Mouse (Mus musculus) myocyte (in vitro differentiated cells): ENCODE measurements at regions not wholly inside any gene's neighbourhood (a gene's known extent, or its start where the extent isn't known, plus 50 kb on each side); places are given as distances from the start of the nearest gene placed in this dataset.

Source experiments
- H3K27me3 ChIP-seq: one replicate; pipeline ENCODE4 v1.6.1; 2011; ENCODE audit not compliant: control insufficient read depth, insufficient read depth, insufficient read length
- H3K36me3 ChIP-seq: one replicate; pipeline ENCODE4 v1.6.1; 2011; ENCODE audit not compliant: control insufficient read depth, insufficient read depth
- H3K4me2 ChIP-seq: one replicate; pipeline ENCODE4 v1.6.1; 2011; ENCODE audit warnings: low read depth, control low read depth
- H3K4me3 ChIP-seq: one replicate; pipeline ENCODE4 v1.5.1; 2011; ENCODE audit warnings: mild to moderate bottlenecking, control low read depth, moderate library complexity
- H3K79me2 ChIP-seq: one replicate; pipeline ENCODE4 v1.6.1; 2011; ENCODE audit not compliant: control insufficient read depth, insufficient read depth
- H3ac ChIP-seq: one replicate; pipeline ENCODE4 v1.6.1; 2011; ENCODE audit not compliant: control insufficient read depth, insufficient read length
- CEBPB ChIP-seq: IDR thresholded peaks from 2 replicates; pipeline ENCODE4 v1.6.1; 2011; ENCODE audit warnings: mild to moderate bottlenecking, moderate library complexity; ENCODE audit not compliant: poor library complexity, insufficient read depth, severe bottlenecking
- E2F4 ChIP-seq: IDR thresholded peaks from one replicate; pipeline ENCODE4 v1.6.1; 2011; ENCODE audit warnings: mild to moderate bottlenecking, control low read depth, moderate library complexity; ENCODE audit not compliant: insufficient read depth
- MAX ChIP-seq: IDR thresholded peaks from one replicate; pipeline ENCODE4 v1.6.1; 2011; ENCODE audit warnings: low read depth, mild to moderate bottlenecking, control low read depth
- MYOD1 ChIP-seq, 3 experiments: IDR thresholded peaks; one replicate each; pipeline ENCODE4 v1.6.1; 2011; ENCODE audit warnings: control low read depth in 2 of 3, low read depth in 2 of 3, mild to moderate bottlenecking in 2 of 3, moderate library complexity in 1 of 3; ENCODE audit not compliant: insufficient read length in 2 of 3, control insufficient read depth in 1 of 3
- MYOG ChIP-seq, 3 experiments: IDR thresholded peaks; one replicate each; pipeline ENCODE4 v1.6.1; 2011; ENCODE audit warnings: control low read depth in 2 of 3, low read depth in 2 of 3, mild to moderate bottlenecking in 2 of 3; ENCODE audit not compliant: insufficient read length in 2 of 3, control insufficient read depth in 1 of 3, insufficient read depth in 1 of 3
- POLR2A ChIP-seq: IDR thresholded peaks from one replicate; pipeline ENCODE4 v1.6.1; 2011; ENCODE audit warnings: low read depth, mild to moderate bottlenecking, control low read depth, moderate library complexity; ENCODE audit not compliant: insufficient read length
- POLR2AphosphoS2 ChIP-seq: IDR thresholded peaks from one replicate; pipeline ENCODE4 v1.6.1; 2011; ENCODE audit warnings: low read depth, control low read depth; ENCODE audit not compliant: insufficient read length
- REST ChIP-seq: IDR thresholded peaks from one replicate; pipeline ENCODE4 v1.6.1; 2011; ENCODE audit warnings: mild to moderate bottlenecking, control low read depth, moderate library complexity; ENCODE audit not compliant: insufficient read depth, insufficient read length
- SRF ChIP-seq: IDR thresholded peaks from one replicate; pipeline ENCODE4 v1.6.1; 2011; ENCODE audit warnings: low read depth; ENCODE audit not compliant: control insufficient read depth, insufficient read length
- TCF12 ChIP-seq: IDR thresholded peaks from one replicate; pipeline ENCODE4 v1.6.1; 2011; ENCODE audit warnings: mild to moderate bottlenecking, control low read depth; ENCODE audit not compliant: poor library complexity, insufficient read depth, severe bottlenecking
- TCF3 ChIP-seq: IDR thresholded peaks from one replicate; pipeline ENCODE4 v1.6.1; 2011; ENCODE audit warnings: low read depth, control low read depth; ENCODE audit not compliant: insufficient read length
- USF1 ChIP-seq: IDR thresholded peaks from one replicate; pipeline ENCODE4 v1.6.1; 2011; ENCODE audit warnings: low read depth, mild to moderate bottlenecking, control low read depth, moderate library complexity

- no peaks in the 10 kb centered on the region for H3K79me2 ChIP-seq
- no peaks in the 10 kb centered on the region for H3K36me3 ChIP-seq
- TF ChIP-seq TCF12 (no peak), MAX (no peak), MYOG (IDR thresholded peaks at IDR 0.05; ENCODE audit: control insufficient read depth in 1 of 3, insufficient read depth in 1 of 3, insufficient read length in 2 of 3, low read depth in 2 of 3) (no peak), USF1 (no peak), SRF (no peak), MYOD1 (IDR thresholded peaks at IDR 0.05; ENCODE audit: control insufficient read depth in 1 of 3, insufficient read length in 2 of 3, low read depth in 2 of 3) (no peak), POLR2A (no peak), REST (no peak), E2F4 (no peak), POLR2AphosphoS2 (no peak), TCF3 (no peak), CEBPB (no peak)
- H3K4me2 ChIP-seq, result no peak overlapping the region
- H3K27me3 ChIP-seq, result no peaks in the 10 kb centered on the region
- H3ac ChIP-seq, result no peak overlapping the region
- no peak overlapping the region for H3K4me3 ChIP-seq
These were observed 60.3 kb upstream of the Smim23 start for GRCm38 (mm10) chr11:32884744-32885143.

GRCm38 (mm10) chr11:32883062-32883852, 58.9 kb upstream of the Smim23 start:
- Histone ChIP-seq H3K79me2 (no peaks in the 10 kb centered on the region), H3K4me2 (no peak overlapping the region)

GRCm38 (mm10) chr11:32878967-32879366, 54.6 kb upstream of the Smim23 start:
- Histone ChIP-seq H3K4me2 (no peak overlapping the region), H3K79me2 (no peaks in the 10 kb centered on the region), H3K4me3 (no peak overlapping the region), H3K27me3 (no peaks in the 10 kb centered on the region), H3K36me3 (no peaks in the 10 kb centered on the region), H3ac (no peak overlapping the region)
- TF ChIP-seq REST, result no peak
- TF ChIP-seq E2F4, result no peak
- no peak for TF ChIP-seq CEBPB
- TF ChIP-seq POLR2A, result no peak
- no peak for TF ChIP-seq USF1
- TF ChIP-seq SRF, result no peak
- no peak for TF ChIP-seq POLR2AphosphoS2
- no peak for TF ChIP-seq MAX
- TF ChIP-seq MYOD1 (IDR thresholded peaks at IDR 0.05; ENCODE audit: control insufficient read depth in 1 of 3, insufficient read length in 2 of 3, low read depth in 2 of 3), result no peak
- TF ChIP-seq TCF3, result no peak
- TF ChIP-seq TCF12, result no peak
- no peak for TF ChIP-seq MYOG (IDR thresholded peaks at IDR 0.05; ENCODE audit: control insufficient read depth in 1 of 3, insufficient read depth in 1 of 3, insufficient read length in 2 of 3, low read depth in 2 of 3)

More at GRCm38 (mm10) chr11:32883062-32883852, 58.9 kb upstream of the Smim23 start:
- H3K36me3 ChIP-seq, result no peaks in the 10 kb centered on the region
- no peak for TF ChIP-seq E2F4
- no peak for TF ChIP-seq POLR2AphosphoS2
- no peak for TF ChIP-seq POLR2A
- no peak for TF ChIP-seq MYOG (IDR thresholded peaks at IDR 0.05; ENCODE audit: control insufficient read depth in 1 of 3, insufficient read depth in 1 of 3, insufficient read length in 2 of 3, low read depth in 2 of 3)
- no peak for TF ChIP-seq USF1
- no peak for TF ChIP-seq TCF12
- no peak for TF ChIP-seq REST
- no peak for TF ChIP-seq CEBPB
- no peak for TF ChIP-seq MAX
- TF ChIP-seq TCF3, result no peak
- TF ChIP-seq SRF, result no peak
- TF ChIP-seq MYOD1 (IDR thresholded peaks at IDR 0.05; ENCODE audit: control insufficient read depth in 1 of 3, insufficient read length in 2 of 3, low read depth in 2 of 3), result no peak
- H3K27me3 ChIP-seq, result no peaks in the 10 kb centered on the region
- H3K4me3 ChIP-seq, result no peak overlapping the region
- no peak overlapping the region for H3ac ChIP-seq
